Mouse (Mus musculus) midbrain, embryonic 12.5 days (tissue): ENCODE measurements at regions not wholly inside any gene's neighbourhood (a gene's known extent, or its start where the extent isn't known, plus 50 kb on each side); places are given as distances from the start of the nearest gene placed in this dataset.

Source experiments
- ATAC-seq: fragments of 200-750 bp; cut with Nextera tagmentation; 2 replicates; pipeline ENCODE4 v1.8.0; 2017; ENCODE audit warnings: low read depth, moderate TSS enrichment, moderate library complexity; ENCODE audit not compliant: low FRiP score
- H3K27ac ChIP-seq: fragments of 300-500 bp; sonication (generic); replicated peaks from 2 replicates; pipeline ENCODE4 v1.5.1; 2016; ENCODE audit warnings: mild to moderate bottlenecking
- H3K27me3 ChIP-seq: fragments of 300-500 bp; sonication (generic); 2 replicates; pipeline ENCODE4 v1.6.1; 2016; ENCODE audit warnings: mild to moderate bottlenecking
- H3K36me3 ChIP-seq: fragments of 300-500 bp; sonication (generic); 2 replicates; pipeline ENCODE4 v1.6.1; 2016
- H3K4me1 ChIP-seq: fragments of 300-500 bp; sonication (generic); 2 replicates; pipeline ENCODE4 v1.6.1; 2016
- H3K4me2 ChIP-seq: fragments of 300-500 bp; sonication (generic); replicated peaks from 2 replicates; pipeline ENCODE4 v1.6.1; 2016; ENCODE audit warnings: mild to moderate bottlenecking, moderate library complexity
- H3K4me3 ChIP-seq: fragments of 300-500 bp; sonication (generic); 2 replicates; pipeline ENCODE4 v1.5.1; 2016; ENCODE audit warnings: mild to moderate bottlenecking
- H3K9ac ChIP-seq: fragments of 300-500 bp; sonication (generic); replicated peaks from 2 replicates; pipeline ENCODE4 v1.6.1; 2016; ENCODE audit warnings: mild to moderate bottlenecking, moderate library complexity
- H3K9me3 ChIP-seq: fragments of 300-500 bp; sonication (generic); 2 replicates; pipeline ENCODE4 v1.6.1; 2016; ENCODE audit warnings: mild to moderate bottlenecking
- WGBS: fragments of 180-500 bp; shearing (Covaris S2); methylation state at CpG from one replicate; pipeline ENCODE4 v1.1.7; 2016; 5-methylcytosine and 5-hydroxymethylcytosine counted together

- 91% methylated on average over 10 of the region's 10 CpGs for WGBS
- no peaks in the 10 kb centered on the region for H3K4me1 ChIP-seq
- ATAC-seq, result no peak
Observed at GRCm38 (mm10) chr3:128087163-128087562, 191.0 kb upstream of the Fam241a start.

GRCm38 (mm10) chr3:128082463-128082862 is 186.3 kb upstream of the Fam241a start:
- ATAC-seq, result no peak

More at GRCm38 (mm10) chr3:128087163-128087562, 191.0 kb upstream of the Fam241a start:
- H3K27ac ChIP-seq, result no peak overlapping the region
- no peaks in the 10 kb centered on the region for H3K27me3 ChIP-seq
- no peak overlapping the region for H3K9ac ChIP-seq
- no peaks in the 10 kb centered on the region for H3K9me3 ChIP-seq
- no peaks in the 10 kb centered on the region for H3K36me3 ChIP-seq
- no peak overlapping the region for H3K4me2 ChIP-seq
- no peak overlapping the region for H3K4me3 ChIP-seq

GRCm38 (mm10) chr3:128081430-128081829 is 185.3 kb upstream of the Fam241a start:
- H3K4me3 ChIP-seq, result no peak overlapping the region
- no peak for ATAC-seq
- no peaks in the 10 kb centered on the region for H3K9me3 ChIP-seq
- H3K36me3 ChIP-seq, result no peaks in the 10 kb centered on the region
- no peak overlapping the region for H3K4me2 ChIP-seq
- no peaks in the 10 kb centered on the region for H3K27me3 ChIP-seq
- H3K27ac ChIP-seq, result no peak overlapping the region
- no peaks in the 10 kb centered on the region for H3K4me1 ChIP-seq
- WGBS, result 82% methylated on average over 1 of the region's 1 CpGs
- H3K9ac ChIP-seq, result no peak overlapping the region

More at GRCm38 (mm10) chr3:128082463-128082862, 186.3 kb upstream of the Fam241a start:
- Histone ChIP-seq H3K4me1 (no peaks in the 10 kb centered on the region), H3K27me3 (no peaks in the 10 kb centered on the region), H3K9me3 (no peaks in the 10 kb centered on the region), H3K36me3 (no peaks in the 10 kb centered on the region), H3K9ac (no peak overlapping the region), H3K4me2 (no peak overlapping the region), H3K27ac (no peak overlapping the region), H3K4me3 (no peak overlapping the region)
- 85% methylated on average over 6 of the region's 6 CpGs for WGBS

DNA sequence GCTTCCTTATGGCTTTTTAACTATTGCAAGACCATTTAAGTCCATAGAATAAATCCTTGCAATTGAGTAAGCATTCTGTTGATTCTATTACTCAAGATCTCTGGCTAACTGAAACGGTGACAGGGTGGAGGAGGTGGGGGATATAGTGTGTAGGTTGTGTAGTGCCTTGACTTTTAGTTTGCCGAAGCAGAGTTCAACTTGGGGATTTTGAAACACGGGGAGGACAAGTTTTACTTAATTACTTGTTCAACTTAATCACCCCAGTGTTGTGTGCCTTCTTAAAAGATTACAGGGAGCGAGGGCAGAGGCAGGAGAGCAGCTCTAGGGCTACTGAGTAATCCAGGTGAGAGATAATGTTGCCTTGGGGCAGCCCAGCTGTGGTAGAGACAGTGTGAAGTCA is 171.7 kb upstream of the Fam241a start:
- no peaks in the 10 kb centered on the region for H3K27me3 ChIP-seq
- no peaks in the 10 kb centered on the region for H3K9me3 ChIP-seq
- ATAC-seq, result no peak
- no peak overlapping the region for H3K9ac ChIP-seq
- H3K4me3 ChIP-seq, result no peak overlapping the region
- no peaks in the 10 kb centered on the region for H3K4me1 ChIP-seq
- H3K27ac ChIP-seq, result no peak overlapping the region
- WGBS, result 78% methylated on average over 4 of the region's 4 CpGs
- no peaks in the 10 kb centered on the region for H3K36me3 ChIP-seq
- H3K4me2 ChIP-seq, result no peak overlapping the region

DNA sequence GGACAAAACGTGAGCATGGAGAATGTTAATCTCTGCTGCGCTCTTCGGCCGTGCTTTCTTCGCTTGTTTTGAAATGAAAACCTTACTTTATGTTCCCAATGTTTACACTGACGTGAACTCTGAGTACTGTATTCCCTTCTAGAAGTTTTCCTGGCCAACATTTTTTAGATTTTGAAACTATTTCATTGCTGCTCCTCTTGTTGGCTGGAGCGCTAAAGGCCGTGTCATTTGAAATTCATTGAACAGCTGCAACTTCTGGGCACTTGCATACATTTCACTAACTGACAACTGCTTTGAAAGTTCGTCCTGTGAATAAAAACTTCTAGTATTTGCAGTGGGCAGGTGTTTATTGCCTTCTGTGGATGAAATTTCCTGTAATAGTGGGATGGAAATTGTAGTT is 157.9 kb upstream of the Fam241a start:
- ATAC-seq, result no peak
- Histone ChIP-seq H3K9ac (no peak overlapping the region), H3K4me3 (no peak overlapping the region), H3K36me3 (no peaks in the 10 kb centered on the region), H3K4me2 (no peak overlapping the region), H3K27me3 (no peaks in the 10 kb centered on the region), H3K4me1 (no peaks in the 10 kb centered on the region), H3K9me3 (no peaks in the 10 kb centered on the region), H3K27ac (no peak overlapping the region)
- 79% methylated on average over 9 of the region's 9 CpGs for WGBS

- Histone ChIP-seq H3K4me2 (no peak overlapping the region), H3K4me3 (no peak overlapping the region), H3K4me1 (0 out of 2 replicates have a peak, but pooled peaks cover 5% of the 10 kb centered on the region), H3K9ac (no peak overlapping the region), H3K27me3 (no peaks in the 10 kb centered on the region), H3K9me3 (no peaks in the 10 kb centered on the region), H3K27ac (no peak overlapping the region), H3K36me3 (no peaks in the 10 kb centered on the region)
- 92% methylated on average over 3 of the region's 3 CpGs for WGBS
- ATAC-seq, result no peak
Observed at GRCm38 (mm10) chr3:128043709-128044108, 147.6 kb upstream of the Fam241a start.

- Histone ChIP-seq H3K27me3 (no peaks in the 10 kb centered on the region), H3K4me1 (peaks cover 8% of the 10 kb centered on the region), H3K9me3 (no peaks in the 10 kb centered on the region), H3K4me2 (no peak overlapping the region), H3K4me3 (no peak overlapping the region), H3K9ac (no peak overlapping the region), H3K27ac (no peak overlapping the region; the same call in 1 of the 2 replicates), H3K36me3 (no peaks in the 10 kb centered on the region)
- no peak for ATAC-seq
- WGBS, result 49% methylated on average over 12 of the region's 12 CpGs
Observed at GRCm38 (mm10) chr3:128040407-128041115, 144.4 kb upstream of the Fam241a start.

DNA sequence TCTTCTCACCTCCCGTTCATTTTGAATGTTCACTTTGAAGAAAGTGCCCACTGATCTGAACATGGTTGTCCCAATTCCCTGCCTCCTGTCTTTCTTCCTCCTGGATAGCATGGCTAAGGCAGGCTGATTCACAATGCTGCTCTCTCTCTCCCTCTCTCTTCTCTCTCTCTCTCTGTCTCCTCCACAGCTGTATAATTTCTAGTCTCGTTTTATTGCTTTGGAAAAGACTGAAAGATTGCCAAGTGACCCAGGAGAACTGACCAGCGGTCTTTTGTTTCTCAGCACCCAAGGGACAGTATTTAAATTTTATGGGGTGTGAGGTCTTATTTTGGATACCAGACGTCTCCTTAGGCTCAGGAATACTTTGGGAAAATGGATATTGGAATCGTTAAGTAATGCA is 143.1 kb upstream of the Fam241a start:
- ATAC-seq, result no peak

GRCm38 (mm10) chr3:128036538-128036937 is 140.4 kb upstream of the Fam241a start:
- H3K27me3 ChIP-seq, result no peaks in the 10 kb centered on the region
- WGBS, result 66% methylated on average over 10 of the region's 10 CpGs
- H3K27ac ChIP-seq, result no peak overlapping the region
- H3K36me3 ChIP-seq, result no peaks in the 10 kb centered on the region
- H3K4me1 ChIP-seq, result peaks cover 8% of the 10 kb centered on the region
- H3K4me2 ChIP-seq, result no peak overlapping the region
- H3K9me3 ChIP-seq, result no peaks in the 10 kb centered on the region
- ATAC-seq, result no peak
- H3K4me3 ChIP-seq, result no peak overlapping the region
- H3K9ac ChIP-seq, result no peak overlapping the region

More for the DNA sequence above, 143.1 kb upstream of the Fam241a start:
- Histone ChIP-seq H3K4me1 (peaks cover 8% of the 10 kb centered on the region), H3K4me3 (no peak overlapping the region), H3K4me2 (no peak overlapping the region), H3K36me3 (no peaks in the 10 kb centered on the region), H3K27ac (no peak overlapping the region), H3K9ac (no peak overlapping the region), H3K9me3 (no peaks in the 10 kb centered on the region), H3K27me3 (no peaks in the 10 kb centered on the region)
- 57% methylated on average over 5 of the region's 5 CpGs for WGBS

DNA sequence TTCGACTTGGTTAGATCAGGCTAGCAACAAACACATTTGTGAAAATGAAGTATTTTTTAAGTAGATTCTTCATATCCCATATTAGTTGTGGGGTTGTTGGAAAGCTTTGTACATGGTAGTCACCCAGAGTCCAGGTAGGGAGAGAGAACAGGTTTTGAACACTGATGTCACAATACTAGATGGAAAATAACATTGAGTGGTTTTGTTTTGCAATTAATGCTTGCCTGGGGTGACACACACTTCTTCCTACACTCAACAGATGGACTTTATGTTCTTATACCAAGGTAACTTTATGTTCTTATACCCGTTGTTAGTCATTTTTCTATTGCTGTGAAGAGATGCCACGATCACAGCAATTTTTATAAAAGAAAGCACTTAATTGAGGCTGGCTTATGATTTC is 134.2 kb upstream of the Fam241a start:
- WGBS, result 95% methylated on average over 3 of the region's 3 CpGs
- H3K27me3 ChIP-seq, result 0 out of 2 replicates have a peak, but pooled peaks cover 3% of the 10 kb centered on the region

GRCm38 (mm10) chr3:128029565-128029915 is 133.4 kb upstream of the Fam241a start:
- H3K4me2 ChIP-seq, result no peak overlapping the region
- ATAC-seq, result no peak

More for the DNA sequence above, 134.2 kb upstream of the Fam241a start:
- Histone ChIP-seq H3K4me3 (no peak overlapping the region), H3K36me3 (no peaks in the 10 kb centered on the region), H3K9me3 (no peaks in the 10 kb centered on the region), H3K9ac (no peak overlapping the region), H3K4me1 (peaks cover 9% of the 10 kb centered on the region; the same call in 1 of the 2 replicates), H3K27ac (no peak overlapping the region), H3K4me2 (no peak overlapping the region)
- no peak for ATAC-seq

DNA sequence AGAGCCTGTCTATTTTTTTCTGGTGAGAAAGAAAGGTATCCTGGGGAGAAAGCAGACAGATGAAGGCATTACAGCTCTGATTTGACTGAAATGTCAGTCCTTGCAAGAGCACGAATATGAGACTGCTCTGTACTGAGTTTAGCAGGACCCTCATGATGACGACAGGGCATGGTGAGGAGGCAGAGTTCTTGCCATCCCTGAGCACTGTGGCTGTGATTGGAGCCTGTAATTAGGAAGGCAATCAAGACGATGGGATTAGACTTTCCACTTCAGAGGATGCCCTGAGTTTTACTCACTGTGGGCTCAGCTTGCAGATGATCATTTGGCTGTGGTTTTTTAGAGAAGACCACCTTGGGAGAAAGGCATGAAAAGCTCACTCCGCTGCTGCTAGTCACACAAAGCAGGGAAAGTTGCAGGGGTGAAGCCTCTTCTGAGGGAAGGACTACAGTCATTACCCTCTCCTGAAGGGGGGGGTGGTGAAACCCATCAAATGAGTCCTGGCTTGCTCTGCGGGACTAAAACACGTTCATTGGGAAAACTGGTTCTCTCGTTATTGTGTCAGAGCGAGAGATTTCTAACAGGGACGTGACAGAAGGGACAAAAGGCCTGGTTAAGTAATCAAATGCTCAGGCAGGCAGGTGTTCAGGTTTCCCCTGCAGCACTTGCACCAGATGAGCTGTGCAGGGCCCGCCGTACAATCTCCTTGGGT is 132.9 kb upstream of the Fam241a start:
- no peak overlapping the region for H3K27ac ChIP-seq
- no peak; the same call in 1 of the 2 replicates for ATAC-seq

More at GRCm38 (mm10) chr3:128029565-128029915, 133.4 kb upstream of the Fam241a start:
- 70% methylated on average over 5 of the region's 5 CpGs for WGBS
- H3K4me3 ChIP-seq, result no peak overlapping the region
- H3K9ac ChIP-seq, result no peak overlapping the region
- peaks cover 9% of the 10 kb centered on the region; the same call in 1 of the 2 replicates for H3K4me1 ChIP-seq
- H3K9me3 ChIP-seq, result no peaks in the 10 kb centered on the region
- H3K27me3 ChIP-seq, result 0 out of 2 replicates have a peak, but pooled peaks cover 3% of the 10 kb centered on the region
- no peak overlapping the region for H3K27ac ChIP-seq
- H3K36me3 ChIP-seq, result no peaks in the 10 kb centered on the region

More for the DNA sequence above, 132.9 kb upstream of the Fam241a start:
- 23% methylated on average over 11 of the region's 11 CpGs for WGBS
- Histone ChIP-seq H3K4me1 (peaks cover 9% of the 10 kb centered on the region; the same call in 1 of the 2 replicates), H3K4me3 (no peak overlapping the region), H3K4me2 (no peak overlapping the region), H3K27me3 (0 out of 2 replicates have a peak, but pooled peaks cover 3% of the 10 kb centered on the region), H3K36me3 (no peaks in the 10 kb centered on the region), H3K9ac (no peak overlapping the region), H3K9me3 (no peaks in the 10 kb centered on the region)
